Mouse (Mus musculus): ENCODE measurements around the gene Cx3cr1. TPM values are rescaled to one million over a fixed set of nuclear protein-coding genes. Genes with fewer than 3 reads are reported as not detected.

The Cx3cr1 gene
- polyA plus RNA-seq (2011; ENCODE audit: insufficient read depth, insufficient read length, low read depth, missing spikeins): not detected in 2 replicates

GRCm38 (mm10) chr9:120069779-120070178, at the start of gene Cx3cr1:
Gene Cx3cr1, minus strand, starts transcription at chr9:120069879.
- H3K27me3 ChIP-seq (ENCODE audit: control insufficient read depth, insufficient read depth, low read length, poor library complexity, severe bottlenecking): no peaks in the 10 kb centered on the region
- H3K27ac ChIP-seq (ENCODE audit: insufficient read depth, low read length): no peak within 1 kb of the TSS
- no peak within 1 kb of the TSS for H3K4me3 ChIP-seq (ENCODE audit: low read depth, low read length)
- no peaks in the 10 kb centered on the region for H3K9me3 ChIP-seq (replicated peaks; ENCODE audit: control insufficient read depth, insufficient read depth, low read length, poor library complexity, severe bottlenecking)
- no peak within 1 kb of the TSS for H3K9ac ChIP-seq (ENCODE audit: low read depth, poor library complexity, severe bottlenecking)
- no peaks in the 10 kb centered on the region for H3K4me1 ChIP-seq (ENCODE audit: control insufficient read depth, insufficient read depth, low read length)
- TF ChIP-seq CTCF (IDR thresholded peaks at IDR 0.05; ENCODE audit: low read depth, low read length) (no peak), EP300 (IDR thresholded peaks at IDR 0.05; ENCODE audit: insufficient read depth, low read depth, low read length) (no peak), POLR2A (IDR thresholded peaks at IDR 0.05; ENCODE audit: insufficient read depth, low read length) (no peak)
- no peaks in the 10 kb centered on the region for H3K36me3 ChIP-seq (ENCODE audit: control insufficient read depth, insufficient read depth, low read length, poor library complexity, severe bottlenecking)

GRCm38 (mm10) chr9:120118212-120118611, 48.5 kb upstream of the Cx3cr1 start:
- Histone ChIP-seq H3K27me3 (ENCODE audit: control insufficient read depth, insufficient read depth, low read length, poor library complexity, severe bottlenecking) (no peaks in the 10 kb centered on the region), H3K27ac (ENCODE audit: insufficient read depth, low read length) (no peak overlapping the region), H3K36me3 (ENCODE audit: control insufficient read depth, insufficient read depth, low read length, poor library complexity, severe bottlenecking) (no peaks in the 10 kb centered on the region; the same call in 1 of the 2 replicates), H3K4me1 (ENCODE audit: control insufficient read depth, insufficient read depth, low read length) (peaks cover 4% of the 10 kb centered on the region), H3K4me3 (ENCODE audit: low read depth, low read length) (no peak overlapping the region), H3K9ac (ENCODE audit: low read depth, poor library complexity, severe bottlenecking) (no peak overlapping the region), H3K9me3 (replicated peaks; ENCODE audit: control insufficient read depth, insufficient read depth, low read length, poor library complexity, severe bottlenecking) (no peaks in the 10 kb centered on the region)
- no peak for TF ChIP-seq EP300 (IDR thresholded peaks at IDR 0.05; ENCODE audit: insufficient read depth, low read depth, low read length)
- TF ChIP-seq POLR2A (IDR thresholded peaks at IDR 0.05; ENCODE audit: insufficient read depth, low read length): no peak
- no peak for TF ChIP-seq CTCF (IDR thresholded peaks at IDR 0.05; ENCODE audit: low read depth, low read length)

GRCm38 (mm10) chr9:120116184-120116624, 46.5 kb upstream of the Cx3cr1 start:
- Histone ChIP-seq H3K4me1 (ENCODE audit: control insufficient read depth, insufficient read depth, low read length) (peaks cover 4% of the 10 kb centered on the region), H3K27me3 (ENCODE audit: control insufficient read depth, insufficient read depth, low read length, poor library complexity, severe bottlenecking) (no peaks in the 10 kb centered on the region), H3K9me3 (replicated peaks; ENCODE audit: control insufficient read depth, insufficient read depth, low read length, poor library complexity, severe bottlenecking) (no peaks in the 10 kb centered on the region), H3K9ac (ENCODE audit: low read depth, poor library complexity, severe bottlenecking) (no peak overlapping the region), H3K4me3 (ENCODE audit: low read depth, low read length) (no peak overlapping the region), H3K36me3 (ENCODE audit: control insufficient read depth, insufficient read depth, low read length, poor library complexity, severe bottlenecking) (no peaks in the 10 kb centered on the region; the same call in 1 of the 2 replicates), H3K27ac (ENCODE audit: insufficient read depth, low read length) (no peak overlapping the region)
- TF ChIP-seq EP300 (IDR thresholded peaks at IDR 0.05; ENCODE audit: insufficient read depth, low read depth, low read length): no peak
- TF ChIP-seq CTCF (IDR thresholded peaks at IDR 0.05; ENCODE audit: low read depth, low read length): no peak
- no peak for TF ChIP-seq POLR2A (IDR thresholded peaks at IDR 0.05; ENCODE audit: insufficient read depth, low read length)

GRCm38 (mm10) chr9:120115580-120115979, 45.9 kb upstream of the Cx3cr1 start:
- no peaks in the 10 kb centered on the region for H3K9me3 ChIP-seq (replicated peaks; ENCODE audit: control insufficient read depth, insufficient read depth, low read length, poor library complexity, severe bottlenecking)
- peaks cover 4% of the 10 kb centered on the region for H3K4me1 ChIP-seq (ENCODE audit: control insufficient read depth, insufficient read depth, low read length)
- TF ChIP-seq CTCF (IDR thresholded peaks at IDR 0.05; ENCODE audit: low read depth, low read length): no peak
- no peaks in the 10 kb centered on the region; the same call in 1 of the 2 replicates for H3K36me3 ChIP-seq (ENCODE audit: control insufficient read depth, insufficient read depth, low read length, poor library complexity, severe bottlenecking)
- no peak overlapping the region for H3K9ac ChIP-seq (ENCODE audit: low read depth, poor library complexity, severe bottlenecking)
- H3K27me3 ChIP-seq (ENCODE audit: control insufficient read depth, insufficient read depth, low read length, poor library complexity, severe bottlenecking): no peaks in the 10 kb centered on the region
- no peak overlapping the region for H3K4me3 ChIP-seq (ENCODE audit: low read depth, low read length)
- no peak overlapping the region for H3K27ac ChIP-seq (ENCODE audit: insufficient read depth, low read length)

- no peak for TF ChIP-seq CTCF (IDR thresholded peaks at IDR 0.05; ENCODE audit: low read depth, low read length)
- H3K27me3 ChIP-seq (ENCODE audit: control insufficient read depth, insufficient read depth, low read length, poor library complexity, severe bottlenecking): no peaks in the 10 kb centered on the region
- no peak overlapping the region for H3K4me3 ChIP-seq (ENCODE audit: low read depth, low read length)
- H3K36me3 ChIP-seq (ENCODE audit: control insufficient read depth, insufficient read depth, low read length, poor library complexity, severe bottlenecking): no peaks in the 10 kb centered on the region; the same call in 1 of the 2 replicates
- H3K9ac ChIP-seq (ENCODE audit: low read depth, poor library complexity, severe bottlenecking): no peak overlapping the region
- H3K27ac ChIP-seq (ENCODE audit: insufficient read depth, low read length): no peak overlapping the region
- no peaks in the 10 kb centered on the region for H3K9me3 ChIP-seq (replicated peaks; ENCODE audit: control insufficient read depth, insufficient read depth, low read length, poor library complexity, severe bottlenecking)
- peaks cover 4% of the 10 kb centered on the region for H3K4me1 ChIP-seq (ENCODE audit: control insufficient read depth, insufficient read depth, low read length)
Observed at GRCm38 (mm10) chr9:120114789-120115151, 45.1 kb upstream of the Cx3cr1 start.

GRCm38 (mm10) chr9:120114051-120114788, 44.5 kb upstream of the Cx3cr1 start:
- peaks cover 4% of the 10 kb centered on the region for H3K4me1 ChIP-seq (ENCODE audit: control insufficient read depth, insufficient read depth, low read length)
- H3K27ac ChIP-seq (ENCODE audit: insufficient read depth, low read length): no peak overlapping the region
- H3K9ac ChIP-seq (ENCODE audit: low read depth, poor library complexity, severe bottlenecking): no peak overlapping the region
- no peak overlapping the region for H3K4me3 ChIP-seq (ENCODE audit: low read depth, low read length)
- H3K27me3 ChIP-seq (ENCODE audit: control insufficient read depth, insufficient read depth, low read length, poor library complexity, severe bottlenecking): no peaks in the 10 kb centered on the region
- H3K36me3 ChIP-seq (ENCODE audit: control insufficient read depth, insufficient read depth, low read length, poor library complexity, severe bottlenecking): no peaks in the 10 kb centered on the region; the same call in 1 of the 2 replicates
- no peaks in the 10 kb centered on the region for H3K9me3 ChIP-seq (replicated peaks; ENCODE audit: control insufficient read depth, insufficient read depth, low read length, poor library complexity, severe bottlenecking)
- TF ChIP-seq POLR2A (IDR thresholded peaks at IDR 0.05; ENCODE audit: insufficient read depth, low read length) (no peak), EP300 (IDR thresholded peaks at IDR 0.05; ENCODE audit: insufficient read depth, low read depth, low read length) (no peak), CTCF (IDR thresholded peaks at IDR 0.05; ENCODE audit: low read depth, low read length) (no peak)
